Mouse (Mus musculus): ENCODE measurements around the gene Il20rb. TPM values are rescaled to one million over a fixed set of nuclear protein-coding genes. Genes with fewer than 3 reads are reported as not detected.

Gene Il20rb
- polyA plus RNA-seq, 1 experiment from 2014 or later, result 14.2 TPM

GRCm38 (mm10) chr9:100419103-100419502, 67.5 kb downstream of the Il20rb start:
- no peak for ATAC-seq (ENCODE audit: insufficient number of reproducible peaks, low FRiP score, low TSS enrichment, low read depth)
- H3K27ac ChIP-seq, result no peak overlapping the region
- no peaks in the 10 kb centered on the region for H3K27me3 ChIP-seq
- no peaks in the 10 kb centered on the region for H3K36me3 ChIP-seq
- H3K9ac ChIP-seq, result no peak overlapping the region
- 80% methylated on average over 8 of the region's 8 CpGs for WGBS
- no peak overlapping the region for H3K4me3 ChIP-seq
- H3K4me2 ChIP-seq, result no peak overlapping the region
- peaks cover 5% of the 10 kb centered on the region; the same call in 1 of the 2 replicates for H3K4me1 ChIP-seq
- H3K9me3 ChIP-seq, result no peaks in the 10 kb centered on the region

GRCm38 (mm10) chr9:100416756-100417155, 69.8 kb downstream of the Il20rb start:
- no peak for ATAC-seq (ENCODE audit: insufficient number of reproducible peaks, low FRiP score, low TSS enrichment, low read depth)
- 59% methylated on average over 1 of the region's 1 CpGs for WGBS
- H3K4me1 ChIP-seq, result peaks cover 5% of the 10 kb centered on the region; the same call in 1 of the 2 replicates
- H3K4me3 ChIP-seq, result no peak overlapping the region
- no peak overlapping the region for H3K27ac ChIP-seq
- H3K27me3 ChIP-seq, result no peaks in the 10 kb centered on the region
- H3K36me3 ChIP-seq, result no peaks in the 10 kb centered on the region
- H3K4me2 ChIP-seq, result no peak overlapping the region
- no peaks in the 10 kb centered on the region for H3K9me3 ChIP-seq
- H3K9ac ChIP-seq, result no peak overlapping the region

GRCm38 (mm10) chr9:100416299-100416698, 70.3 kb downstream of the Il20rb start:
- H3K36me3 ChIP-seq, result no peaks in the 10 kb centered on the region
- ATAC-seq (ENCODE audit: insufficient number of reproducible peaks, low FRiP score, low TSS enrichment, low read depth), result no peak
- H3K4me1 ChIP-seq, result peaks cover 5% of the 10 kb centered on the region; the same call in 1 of the 2 replicates
- no peak overlapping the region for H3K27ac ChIP-seq
- no peak overlapping the region for H3K4me3 ChIP-seq
- WGBS, result 85% methylated on average over 6 of the region's 6 CpGs
- no peaks in the 10 kb centered on the region for H3K9me3 ChIP-seq
- H3K27me3 ChIP-seq, result no peaks in the 10 kb centered on the region
- no peak overlapping the region for H3K9ac ChIP-seq
- H3K4me2 ChIP-seq, result no peak overlapping the region

GRCm38 (mm10) chr9:100415328-100415979, 71.1 kb downstream of the Il20rb start:
- Histone ChIP-seq H3K36me3 (no peaks in the 10 kb centered on the region), H3K4me3 (no peak overlapping the region), H3K9me3 (no peaks in the 10 kb centered on the region), H3K27me3 (no peaks in the 10 kb centered on the region), H3K27ac (no peak overlapping the region), H3K4me2 (no peak overlapping the region), H3K9ac (no peak overlapping the region), H3K4me1 (peaks cover 5% of the 10 kb centered on the region; the same call in 1 of the 2 replicates)
- 18% methylated on average over 7 of the region's 7 CpGs for WGBS
- no peak for ATAC-seq (ENCODE audit: insufficient number of reproducible peaks, low FRiP score, low TSS enrichment, low read depth)

Other genes with a start within 250 kb of the Il20rb start
- gene Nck1, start 59.3 kb upstream of the Il20rb start, polyA plus RNA-seq (2015; fragmentation: Nextera tagmentation; extraction: Ambion mirVana), result 70.8 and 71.6 TPM in 2 replicates
- gene Slc35g2, start 84.3 kb upstream of the Il20rb start, polyA plus RNA-seq (2015; fragmentation: Nextera tagmentation; extraction: Ambion mirVana), result 2.6 and 3.1 TPM in 2 replicates
- 37.9 and 46.2 TPM in 2 replicates for gene Stag1, start 111.0 kb upstream of the Il20rb start, polyA plus RNA-seq (2015; fragmentation: Nextera tagmentation; extraction: Ambion mirVana)